Mouse (Mus musculus): Measurements from ENCODE around the gene Prnd.

GRCm38 (mm10) chr2:131976663-131977062 lies 26.0 kb downstream of the Prnd start:
- TF ChIP-seq CTCF (IDR thresholded peaks at IDR 0.05; ENCODE audit: borderline replicate concordance, extremely low read depth, insufficient read depth, insufficient read length), result no peak
- TF ChIP-seq POLR2A (IDR thresholded peaks at IDR 0.05; ENCODE audit: borderline replicate concordance, extremely low read depth, insufficient read depth, insufficient read length, poor library complexity, severe bottlenecking), result no peak
